Mouse (Mus musculus): ENCODE measurements around the gene Arf1. TPM values are rescaled to one million over a fixed set of nuclear protein-coding genes. Genes with fewer than 3 reads are reported as not detected.

Gene Arf1
- total and polyA plus RNA-seq, 2 experiments from 2014 or later = 378 to 540 TPM

DNA sequence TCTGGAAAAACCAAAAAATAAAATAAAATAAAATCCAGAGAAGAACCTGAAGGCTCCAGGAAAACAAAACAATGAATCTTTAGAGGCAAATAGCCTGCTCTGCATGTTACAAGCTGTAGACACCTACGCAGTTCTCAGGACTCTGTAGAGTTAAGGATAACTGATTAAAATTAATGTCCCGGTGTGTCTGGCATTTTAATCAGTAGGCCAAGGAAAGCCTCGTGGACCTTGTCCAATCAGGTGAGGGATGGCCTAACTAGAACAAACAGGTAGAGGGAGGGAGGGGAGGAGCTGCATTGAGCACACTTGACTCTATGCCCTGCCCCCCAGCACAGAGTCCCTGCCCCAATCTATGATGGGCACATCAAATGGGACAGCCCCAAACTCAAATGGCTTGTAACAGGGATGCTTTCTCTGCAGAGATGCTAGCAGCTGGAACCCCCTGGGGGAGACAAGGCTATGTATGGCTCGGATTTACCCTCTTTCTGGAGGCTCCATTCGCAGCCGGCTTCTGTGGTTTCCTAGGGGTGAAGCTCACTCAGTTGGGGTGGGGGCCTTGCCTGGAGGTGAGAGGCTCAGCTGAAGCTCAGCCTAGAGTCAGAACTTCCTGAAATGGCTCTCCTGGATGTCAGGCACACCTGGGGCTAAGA is 53.8 kb downstream of the Arf1 start:
- DNase-seq (ENCODE audit: low spot score) (no peak), ATAC-seq (ENCODE audit: insufficient read depth, low read depth) (no peak)
- Histone ChIP-seq H3K4me3 (ENCODE audit: low read depth, low read length) (no peak overlapping the region), H3K36me3 (replicated peaks; ENCODE audit: control insufficient read depth, insufficient read depth, low read length) (no peaks in the 10 kb centered on the region), H3K27ac (ENCODE audit: low read depth) (no peak overlapping the region), H3K9me3 (replicated peaks; ENCODE audit: control insufficient read depth, low read length) (no peaks in the 10 kb centered on the region), H3K4me2 (ENCODE audit: low read depth, low read length) (no peak overlapping the region), H3K9ac (replicated peaks; ENCODE audit: low read depth, low read length) (no peak overlapping the region), H3K4me1 (ENCODE audit: control insufficient read depth, insufficient read depth) (peaks cover 7% of the 10 kb centered on the region; the same call in 1 of the 2 replicates), H3K27me3 (ENCODE audit: control insufficient read depth, insufficient read depth, low read length) (peaks cover 49% of the 10 kb centered on the region)
- 63% methylated on average over 6 of the region's 6 CpGs for WGBS
- TF ChIP-seq CTCF (IDR thresholded peaks at IDR 0.05; ENCODE audit: low read depth) (no peak), EP300 (IDR thresholded peaks at IDR 0.05; ENCODE audit: low read depth) (no peak)

GRCm38 (mm10) chr11:59170549-59170948 is 57.5 kb downstream of the Arf1 start:
- WGBS = 65% methylated on average over 4 of the region's 4 CpGs
- Histone ChIP-seq H3K36me3 (replicated peaks; ENCODE audit: control insufficient read depth, insufficient read depth, low read length) (no peaks in the 10 kb centered on the region), H3K27me3 (ENCODE audit: control insufficient read depth, insufficient read depth, low read length) (peaks cover 17% of the 10 kb centered on the region), H3K4me2 (ENCODE audit: low read depth, low read length) (no peak overlapping the region), H3K9ac (replicated peaks; ENCODE audit: low read depth, low read length) (no peak overlapping the region), H3K4me1 (ENCODE audit: control insufficient read depth, insufficient read depth) (no peaks in the 10 kb centered on the region), H3K4me3 (ENCODE audit: low read depth, low read length) (no peak overlapping the region), H3K27ac (ENCODE audit: low read depth) (no peak overlapping the region), H3K9me3 (replicated peaks; ENCODE audit: control insufficient read depth, low read length) (no peaks in the 10 kb centered on the region)
- no peak for DNase-seq (ENCODE audit: low spot score)
- ATAC-seq (ENCODE audit: insufficient read depth, low read depth) = no peak
- TF ChIP-seq EP300 (IDR thresholded peaks at IDR 0.05; ENCODE audit: low read depth) (no peak), CTCF (IDR thresholded peaks at IDR 0.05; ENCODE audit: low read depth) (no peak)

- TF ChIP-seq CTCF (IDR thresholded peaks at IDR 0.05; ENCODE audit: low read depth) = no peak
- no peak for TF ChIP-seq EP300 (IDR thresholded peaks at IDR 0.05; ENCODE audit: low read depth)
- H3K9me3 ChIP-seq (replicated peaks; ENCODE audit: control insufficient read depth, low read length) = no peaks in the 10 kb centered on the region
- H3K27me3 ChIP-seq (ENCODE audit: control insufficient read depth, insufficient read depth, low read length) = peaks cover 10% of the 10 kb centered on the region
- no peak overlapping the region for H3K4me3 ChIP-seq (ENCODE audit: low read depth, low read length)
- WGBS = 48% methylated on average over 3 of the region's 3 CpGs
- H3K4me2 ChIP-seq (ENCODE audit: low read depth, low read length) = no peak overlapping the region
- H3K27ac ChIP-seq (ENCODE audit: low read depth) = no peak overlapping the region
- H3K36me3 ChIP-seq (replicated peaks; ENCODE audit: control insufficient read depth, insufficient read depth, low read length) = no peaks in the 10 kb centered on the region
- H3K4me1 ChIP-seq (ENCODE audit: control insufficient read depth, insufficient read depth) = no peaks in the 10 kb centered on the region
- ATAC-seq (ENCODE audit: insufficient read depth, low read depth) (no peak; the same call in 1 of the 2 replicates), DNase-seq (ENCODE audit: low spot score) (no peak)
- no peak overlapping the region for H3K9ac ChIP-seq (replicated peaks; ENCODE audit: low read depth, low read length)
Observed at GRCm38 (mm10) chr11:59169807-59170206, 58.3 kb downstream of the Arf1 start.

DNA sequence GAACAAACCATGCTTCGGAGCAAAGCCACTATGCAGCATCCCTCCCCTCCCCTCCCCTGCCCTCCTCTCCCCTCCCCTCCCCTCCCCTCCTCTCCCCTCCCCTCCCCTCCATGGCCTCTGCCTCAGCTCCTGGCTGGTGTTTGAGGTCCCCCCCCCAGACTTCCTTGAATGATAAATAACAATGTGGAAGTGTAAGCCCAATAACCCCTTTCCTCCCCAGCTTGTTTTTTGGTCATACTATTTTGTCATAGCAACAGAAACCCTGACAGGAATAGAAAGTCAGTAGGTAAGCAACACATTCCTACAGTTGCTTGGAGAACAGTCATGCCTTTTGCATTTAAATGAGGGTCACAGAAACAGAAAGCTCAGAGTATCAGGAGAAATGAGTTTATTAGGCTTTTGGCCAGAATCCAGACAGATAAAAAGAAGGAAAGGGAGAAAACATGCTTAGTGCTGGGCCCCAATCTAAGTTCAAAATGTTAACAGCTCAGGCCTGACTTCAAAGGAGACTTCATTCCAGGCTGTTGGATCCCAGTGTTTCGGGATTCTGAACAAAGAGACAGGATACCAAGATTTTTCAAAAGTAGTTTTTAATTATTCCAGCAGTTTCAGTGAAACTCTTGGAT is 62.3 kb downstream of the Arf1 start:
- H3K4me1 ChIP-seq (ENCODE audit: control insufficient read depth, insufficient read depth) = peaks cover 21% of the 10 kb centered on the region
- no peak for ATAC-seq (ENCODE audit: insufficient read depth, low read depth)
- no peak overlapping the region for H3K4me3 ChIP-seq (ENCODE audit: low read depth, low read length)
- no peak for DNase-seq (ENCODE audit: low spot score)
- H3K36me3 ChIP-seq (replicated peaks; ENCODE audit: control insufficient read depth, insufficient read depth, low read length) = no peaks in the 10 kb centered on the region
- H3K27ac ChIP-seq (ENCODE audit: low read depth) = no peak overlapping the region
- WGBS = 47% methylated on average over 2 of the region's 2 CpGs
- no peak overlapping the region for H3K9ac ChIP-seq (replicated peaks; ENCODE audit: low read depth, low read length)
- TF ChIP-seq EP300 (IDR thresholded peaks at IDR 0.05; ENCODE audit: low read depth) (no peak), CTCF (IDR thresholded peaks at IDR 0.05; ENCODE audit: low read depth) (no peak)
- no peaks in the 10 kb centered on the region for H3K27me3 ChIP-seq (ENCODE audit: control insufficient read depth, insufficient read depth, low read length)
- no peaks in the 10 kb centered on the region for H3K9me3 ChIP-seq (replicated peaks; ENCODE audit: control insufficient read depth, low read length)
- no peak overlapping the region for H3K4me2 ChIP-seq (ENCODE audit: low read depth, low read length)

DNA sequence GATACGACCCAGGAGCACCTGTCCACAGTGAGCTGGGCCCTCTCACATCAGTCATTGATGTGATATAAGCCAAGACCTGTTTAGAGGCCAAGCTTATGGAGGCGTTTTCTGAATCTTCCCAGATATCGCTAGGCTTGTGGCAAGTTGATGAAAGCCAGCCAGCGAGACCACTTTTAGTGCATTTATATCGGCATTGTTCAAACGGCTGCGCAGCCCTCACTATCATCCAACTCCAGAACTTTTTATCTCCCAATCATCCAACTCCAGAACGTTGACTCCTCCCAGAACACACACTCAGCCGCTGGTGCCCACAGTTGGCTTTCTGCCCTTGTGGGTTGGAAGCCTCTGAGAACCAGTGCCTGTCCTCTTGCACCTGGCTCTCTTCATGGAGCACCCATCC is 63.7 kb downstream of the Arf1 start:
- H3K4me1 ChIP-seq (ENCODE audit: control insufficient read depth, insufficient read depth) = peaks cover 21% of the 10 kb centered on the region
- WGBS = 48% methylated on average over 9 of the region's 9 CpGs
- H3K9ac ChIP-seq (replicated peaks; ENCODE audit: low read depth, low read length) = no peak overlapping the region
- TF ChIP-seq EP300 (IDR thresholded peaks at IDR 0.05; ENCODE audit: low read depth) (no peak), CTCF (IDR thresholded peaks at IDR 0.05; ENCODE audit: low read depth) (no peak)
- 0 out of 2 replicates have a peak, but pooled peaks cover 3% of the 10 kb centered on the region for H3K36me3 ChIP-seq (replicated peaks; ENCODE audit: control insufficient read depth, insufficient read depth, low read length)
- H3K4me3 ChIP-seq (ENCODE audit: low read depth, low read length) = peak overlapping the region; percentile 69; the same call in 1 of the 2 replicates
- no peaks in the 10 kb centered on the region for H3K9me3 ChIP-seq (replicated peaks; ENCODE audit: control insufficient read depth, low read length)
- no peaks in the 10 kb centered on the region for H3K27me3 ChIP-seq (ENCODE audit: control insufficient read depth, insufficient read depth, low read length)
- DNase-seq (ENCODE audit: low spot score) = no peak
- peak overlapping the region; percentile 55; the same call in 1 of the 2 replicates for H3K4me2 ChIP-seq (ENCODE audit: low read depth, low read length)
- H3K27ac ChIP-seq (ENCODE audit: low read depth) = peak overlapping the region; percentile 100
- no peak for ATAC-seq (ENCODE audit: insufficient read depth, low read depth)
